ENCODE assay signal across 8 mouse cellular contexts in the genomic region with DNA sequence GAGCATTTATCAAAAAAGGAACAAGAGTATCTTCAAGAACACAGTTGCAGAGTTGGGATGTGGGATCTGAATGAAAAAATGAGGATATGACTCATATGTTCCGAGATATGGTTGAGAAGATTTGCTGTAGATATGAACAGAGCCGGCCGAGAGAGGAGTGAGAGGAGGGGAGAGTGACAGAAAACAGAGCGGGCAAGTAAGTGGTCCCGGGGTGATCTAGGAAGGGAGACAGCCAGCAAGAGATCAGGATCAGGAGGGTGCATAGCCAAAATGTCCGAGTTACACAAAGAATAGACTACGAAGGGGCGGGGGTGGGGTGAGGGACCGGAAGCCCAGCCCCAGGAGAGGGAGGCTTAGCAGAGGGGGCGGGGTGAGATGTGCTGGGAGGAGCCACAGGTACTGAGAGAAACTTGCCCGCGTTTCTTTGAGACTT.
A peak's percentile ranks its signal among the peaks of the same experiment; 100 is the strongest.
DNase-seq lines count a peak whose midpoint lies in the region; ATAC-seq lines count a peak whose summit lies in the region.

No protein-coding gene starts in this region.

- H3K4me3 ChIP-seq in hindbrain, embryonic 11.5 days (ENCODE audit: low read depth, low read length), result no peak overlapping the region
- H3K4me3 ChIP-seq in lung, embryonic 16.5 days (ENCODE audit: low read length), result peak overlapping the region; percentile 30
- peak overlapping the region; percentile 20 for H3K4me3 ChIP-seq in stomach, embryonic 15.5 days (replicated peaks)

- H3K27me3 ChIP-seq in hindbrain, embryonic 11.5 days (ENCODE audit: control insufficient read depth, insufficient read depth, low read length), result no peaks in the 10 kb centered on the region
- no peaks in the 10 kb centered on the region for H3K27me3 ChIP-seq in lung, embryonic 16.5 days (ENCODE audit: control insufficient read depth, insufficient read depth, low read depth, low read length)
- H3K27me3 ChIP-seq in stomach, embryonic 15.5 days (replicated peaks), result no peaks in the 10 kb centered on the region

- ATAC-seq in hindbrain, embryonic 11.5 days (ENCODE audit: low FRiP score), result no peak
- ATAC-seq in lung, embryonic 16.5 days (ENCODE audit: low read depth), result peak; percentile 69
- peak; percentile 65; the same call in 1 of the 2 replicates for ATAC-seq in stomach, embryonic 15.5 days (ENCODE audit: insufficient read depth, low FRiP score, low read depth)

- no peaks in the 10 kb centered on the region for H3K36me3 ChIP-seq in hindbrain, embryonic 11.5 days (ENCODE audit: control insufficient read depth, insufficient read depth, low read length)
- H3K36me3 ChIP-seq in lung, embryonic 16.5 days (ENCODE audit: control insufficient read depth, insufficient read depth, low read length), result no peaks in the 10 kb centered on the region
- H3K36me3 ChIP-seq in stomach, embryonic 15.5 days, result no peaks in the 10 kb centered on the region

- no peak overlapping the region for H3K4me2 ChIP-seq in hindbrain, embryonic 11.5 days (replicated peaks; ENCODE audit: low read depth, low read length)
- peak overlapping the region; percentile 31 for H3K4me2 ChIP-seq in lung, embryonic 16.5 days (ENCODE audit: low read depth, low read length)
- peak overlapping the region; percentile 46 for H3K4me2 ChIP-seq in stomach, embryonic 15.5 days

- peak; percentile 35 to 49 for DNase-seq in urinary bladder, adult 18-20 months (ENCODE audit: low spot score in 2 of 2)
- DNase-seq in urinary bladder, postnatal 10 days (ENCODE audit: low spot score), result no peak
- DNase-seq in c-Kit-positive CD71-positive TER-119-negative erythroid progenitor cells, embryonic 14.5 days (ENCODE audit: low read depth), result peak; percentile 22
- peak; percentile 21 for DNase-seq in hindbrain, embryonic 11.5 days (ENCODE audit: low spot score)
- DNase-seq in cerebellum, postnatal 36 days, result no peak
- DNase-seq in right cerebral cortex, postnatal 14 days, result no peak

- no peak overlapping the region for H3K27ac ChIP-seq in hindbrain, embryonic 11.5 days (ENCODE audit: low read depth, low read length)
- H3K27ac ChIP-seq in lung, embryonic 16.5 days (ENCODE audit: low read length), result no peak overlapping the region
- H3K27ac ChIP-seq in stomach, embryonic 15.5 days, result no peak overlapping the region

- no peaks in the 10 kb centered on the region for H3K4me1 ChIP-seq in hindbrain, embryonic 11.5 days (replicated peaks; ENCODE audit: control insufficient read depth, insufficient read depth, low read length)
- H3K4me1 ChIP-seq in lung, embryonic 16.5 days (replicated peaks; ENCODE audit: control insufficient read depth, insufficient read depth, low read length), result no peaks in the 10 kb centered on the region
- H3K4me1 ChIP-seq in stomach, embryonic 15.5 days, result no peaks in the 10 kb centered on the region; the same call in 1 of the 2 replicates

- 47% methylated on average over 12 of the region's 12 CpGs for WGBS in hindbrain, embryonic 11.5 days
- 16% methylated on average over 12 of the region's 12 CpGs for WGBS in lung, embryonic 16.5 days
- WGBS in stomach, embryonic 15.5 days, result 32% methylated on average over 12 of the region's 12 CpGs

- no peak overlapping the region for H3K9ac ChIP-seq in hindbrain, embryonic 11.5 days (ENCODE audit: low read depth, low read length)
- H3K9ac ChIP-seq in lung, embryonic 16.5 days (ENCODE audit: low read length), result no peak overlapping the region
- no peak overlapping the region for H3K9ac ChIP-seq in stomach, embryonic 15.5 days

- no peaks in the 10 kb centered on the region for H3K9me3 ChIP-seq in hindbrain, embryonic 11.5 days (ENCODE audit: control insufficient read depth, low read length)
- H3K9me3 ChIP-seq in lung, embryonic 16.5 days (ENCODE audit: control insufficient read depth, low read length), result no peaks in the 10 kb centered on the region
- no peaks in the 10 kb centered on the region for H3K9me3 ChIP-seq in stomach, embryonic 15.5 days

Comparison
In these comparisons a context has a peak if more than half of its experiments do, and no peak if none do; other contexts are left out.
1. DNase-seq: peak in urinary bladder, adult 18-20 months (2 of 2), c-Kit-positive CD71-positive TER-119-negative erythroid progenitor cells, embryonic 14.5 days (single experiment) and hindbrain, embryonic 11.5 days (single experiment); none in urinary bladder, postnatal 10 days (single experiment), cerebellum, postnatal 36 days (0 of 2) and right cerebral cortex, postnatal 14 days (single experiment).